ENCODE assay signal across 9 mouse cellular contexts in the genomic region with DNA sequence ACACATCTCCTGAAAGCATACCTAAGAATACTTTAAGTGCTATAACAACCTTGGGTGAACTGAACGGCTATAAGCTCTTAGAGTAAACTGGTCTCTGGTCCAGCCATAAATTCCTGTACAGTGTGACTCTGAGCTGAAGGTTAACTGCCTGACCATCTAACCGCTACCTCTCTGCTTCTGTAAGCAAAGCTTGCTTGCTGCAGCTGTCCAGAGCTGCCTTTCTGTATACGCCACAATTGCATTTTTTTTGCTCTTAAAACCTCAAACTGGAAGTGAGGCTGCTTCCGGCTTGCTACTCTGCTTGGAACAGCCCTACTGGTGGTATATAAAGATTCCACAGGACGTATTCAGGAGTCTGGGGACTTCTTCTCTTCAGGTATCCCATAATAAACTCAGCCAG. TPM values are rescaled to one million over a fixed set of nuclear protein-coding genes. Genes with fewer than 3 reads are reported as not detected.
DNase-seq lines count a peak whose midpoint lies in the region; ATAC-seq and TF ChIP-seq lines count a peak whose summit lies in the region.
"Had no signal": no experiment of that assay in that cellular context is flagged by ENCODE, and none has a peak within 500 bp of the region (broad histone marks: within the 10 kb centered on the region; RNA-seq: fewer than 3 reads in every experiment).

No protein-coding gene starts in this region.

- no peaks in the 10 kb centered on the region for H3K27me3 ChIP-seq in heart, adult 2 months (ENCODE audit: control insufficient read depth, insufficient read depth, low read length)
- no peaks in the 10 kb centered on the region for H3K27me3 ChIP-seq in lung, embryonic 15.5 days
- no peaks in the 10 kb centered on the region for H3K27me3 ChIP-seq in intestine, embryonic 14.5 days (replicated peaks; ENCODE audit: control insufficient read depth, insufficient read depth, low read length)

- no peaks in the 10 kb centered on the region for H3K9me3 ChIP-seq in lung, embryonic 15.5 days
- no peaks in the 10 kb centered on the region for H3K9me3 ChIP-seq in intestine, embryonic 14.5 days (ENCODE audit: control insufficient read depth, low read length)

- H3K79me2 ChIP-seq in heart, adult 2 months (replicated peaks; ENCODE audit: control insufficient read depth, insufficient read depth, low read length), result peaks cover 3% of the 10 kb centered on the region

- 0 out of 2 replicates have a peak overlapping the region, but pooled peaks have one; percentile 88 for H3K4me2 ChIP-seq in lung, embryonic 15.5 days
- peak overlapping the region; percentile 84; the same call in 1 of the 2 replicates for H3K4me2 ChIP-seq in intestine, embryonic 14.5 days (ENCODE audit: low read length)

- WGBS in heart, adult 2 months, result 75% methylated on average over 5 of the region's 5 CpGs
- WGBS in lung, embryonic 15.5 days, result 61% methylated on average over 5 of the region's 5 CpGs
- 65% methylated on average over 5 of the region's 5 CpGs for WGBS in lung, adult 2 months
- WGBS in intestine, embryonic 14.5 days, result 57% methylated on average over 5 of the region's 5 CpGs

- no peak overlapping the region for H3K4me3 ChIP-seq in heart, adult 2 months
- no peak overlapping the region for H3K4me3 ChIP-seq in lung, embryonic 15.5 days
- H3K4me3 ChIP-seq in lung, adult 2 months (replicated peaks; ENCODE audit: extremely low read depth, low read depth, low read length), result no peak overlapping the region
- H3K4me3 ChIP-seq in intestine, embryonic 14.5 days (ENCODE audit: low read depth, low read length), result no peak overlapping the region

- H3K4me1 ChIP-seq in heart, adult 2 months (ENCODE audit: control insufficient read depth, insufficient read depth, low read length), result peaks cover 5% of the 10 kb centered on the region; the same call in 1 of the 2 replicates
- H3K4me1 ChIP-seq in lung, embryonic 15.5 days, result peaks cover 35% of the 10 kb centered on the region
- H3K4me1 ChIP-seq in lung, adult 2 months (ENCODE audit: control insufficient read depth, insufficient read depth, low read length), result peaks cover 8% of the 10 kb centered on the region; the same call in 1 of the 2 replicates
- H3K4me1 ChIP-seq in intestine, embryonic 14.5 days (replicated peaks; ENCODE audit: control insufficient read depth, insufficient read depth, low read length), result peaks cover 42% of the 10 kb centered on the region

- H3K27ac ChIP-seq in heart, adult 2 months, result peak overlapping the region; percentile 55
- peak overlapping the region; percentile 97 for H3K27ac ChIP-seq in lung, embryonic 15.5 days
- H3K27ac ChIP-seq in intestine, embryonic 14.5 days (ENCODE audit: low read depth), result peak overlapping the region; percentile 96

- no peak overlapping the region for H3K9ac ChIP-seq in heart, adult 2 months (ENCODE audit: low read depth, low read length)
- H3K9ac ChIP-seq in lung, embryonic 15.5 days, result no peak overlapping the region
- no peak overlapping the region for H3K9ac ChIP-seq in intestine, embryonic 14.5 days (ENCODE audit: low read length)

- no peak for TF ChIP-seq EP300 in heart, adult 2 months (IDR thresholded peaks at IDR 0.05; ENCODE audit: insufficient read depth, low read depth, low read length)

- no peak for ATAC-seq in lung, embryonic 15.5 days (ENCODE audit: borderline replicate concordance, extremely low read depth, low FRiP score, low TSS enrichment)
- ATAC-seq in intestine, embryonic 14.5 days (replicated peaks; ENCODE audit: low FRiP score, low TSS enrichment, low read depth), result no peak

- TF ChIP-seq CTCF in heart, adult 2 months (IDR thresholded peaks at IDR 0.05), result no peak
- TF ChIP-seq CTCF in lung, adult 2 months (IDR thresholded peaks at IDR 0.05; ENCODE audit: insufficient read depth, low read length), result no peak

- intact Hi-C loops in heart, adult 2 months (cut with DNase I), result loop anchor here (1.0 to 10.0 kb wide), 3 partner anchors 37 to 378 kb away; a partner anchor contains a TSS
- intact Hi-C loops in heart, postnatal 36 days (cut with DNase I), result loop anchor here (1.0 kb wide), 1 partner anchor 54 kb away; no protein-coding TSS in a partner anchor
- intact Hi-C loops in left cerebral cortex, postnatal 36 days (cut with DNase I), result loop anchor here (2.0 to 10.0 kb wide), 3 partner anchors 35 to 228 kb away; a partner anchor contains a TSS

- H3K36me3 ChIP-seq in heart, adult 2 months (ENCODE audit: control insufficient read depth, insufficient read depth, low read length), result no peaks in the 10 kb centered on the region
- H3K36me3 ChIP-seq in lung, embryonic 15.5 days, result peaks cover 32% of the 10 kb centered on the region
- H3K36me3 ChIP-seq in intestine, embryonic 14.5 days (ENCODE audit: control insufficient read depth, insufficient read depth, low read length), result peaks cover 27% of the 10 kb centered on the region

- no peak for TF ChIP-seq POLR2A in heart, adult 2 months (IDR thresholded peaks at IDR 0.05; ENCODE audit: insufficient read depth, low read depth, low read length)
- TF ChIP-seq POLR2A in lung, adult 2 months (IDR thresholded peaks at IDR 0.05; ENCODE audit: borderline replicate concordance, extremely low read depth, low read depth, low read length), result no peak

- peak in 1 of 2 experiments; percentile 16 for DNase-seq in heart, adult 2 months
- DNase-seq in heart, postnatal 36 days, result no peak
- DNase-seq in lung, adult 2 months, result no peak
- DNase-seq in intestine, embryonic 14.5 days (ENCODE audit: low spot score), result no peak
- peak; percentile 26 to 68 for DNase-seq in thymus, adult 18-20 months
- DNase-seq in left cerebral cortex, postnatal 36 days (ENCODE audit: low spot score in 2 of 2), result no peak
- DNase-seq in adrenal gland, adult 2 months, result no peak

RNA-seq across cellular contexts. Expression of a gene that starts 0.8 kb away (rescaled TPM):
- 1 to 10 TPM; 3.0 to 3.2 TPM for total RNA-seq in heart, adult 2 months (2021)
- polyA plus RNA-seq in heart, adult 2 months (2012; rRNA removed), result 6.4 and 10.1 TPM in 2 replicates
- total RNA-seq in heart, postnatal 36 days (2021), result 1 to 10 TPM; 2.0 to 2.6 TPM
- polyA plus RNA-seq in lung, embryonic 15.5 days (2015; fragmentation: Nextera tagmentation; extraction: Ambion mirVana), result 3.4 and 4.3 TPM in 2 replicates
- polyA plus RNA-seq in lung, adult 2 months (2012; rRNA removed), result 6.3 and 8.1 TPM in 2 replicates
- polyA plus RNA-seq in intestine, embryonic 14.5 days (2014; fragmentation: Nextera tagmentation; extraction: Ambion mirVana), result 5.8 and 5.9 TPM in 2 replicates
- 100 to 1,000 TPM; 514 to 593 TPM for total RNA-seq in left cerebral cortex, postnatal 36 days (2021)
- total RNA-seq in adrenal gland, adult 2 months (2021), result 1 to 10 TPM; 5.6 to 5.7 TPM
- polyA plus RNA-seq in adrenal gland, adult 2 months (2012; rRNA removed), result 7.2 and 8.5 TPM in 2 replicates

RNA-seq across cellular contexts. Expression of a gene that starts 2.9 kb away (rescaled TPM):
- total RNA-seq in heart, adult 2 months (2021), result 1 to 10 TPM; 6.5 to 8.2 TPM
- 3.9 and 5.0 TPM in 2 replicates for polyA plus RNA-seq in heart, adult 2 months (2012; rRNA removed)
- total RNA-seq in heart, postnatal 36 days (2021), result 1 to 10 TPM; 8.0 to 8.5 TPM
- 13.2 and 13.4 TPM in 2 replicates for polyA plus RNA-seq in lung, embryonic 15.5 days (2015; fragmentation: Nextera tagmentation; extraction: Ambion mirVana)
- 16.5 and 21.6 TPM in 2 replicates for polyA plus RNA-seq in lung, adult 2 months (2012; rRNA removed)
- polyA plus RNA-seq in intestine, embryonic 14.5 days (2014; fragmentation: Nextera tagmentation; extraction: Ambion mirVana), result 3.1 and 4.3 TPM in 2 replicates
- total RNA-seq in left cerebral cortex, postnatal 36 days (2021), result 10 to 100 TPM; 15.5 to 16.6 TPM
- total RNA-seq in adrenal gland, adult 2 months (2021), result 10 to 100 TPM; 14.1 to 19.4 TPM
- polyA plus RNA-seq in adrenal gland, adult 2 months (2012; rRNA removed), result 52.3 and 57.6 TPM in 2 replicates

RNA-seq across cellular contexts. Expression of a gene that starts 8.9 kb away (rescaled TPM):
- 10 to 100 TPM; 82.3 to 83.4 TPM for total RNA-seq in heart, adult 2 months (2021)
- 148 and 178 TPM in 2 replicates for polyA plus RNA-seq in heart, adult 2 months (2012; rRNA removed)
- 10 to 100 TPM; 83.3 to 97.3 TPM for total RNA-seq in heart, postnatal 36 days (2021)
- 512 and 523 TPM in 2 replicates for polyA plus RNA-seq in lung, embryonic 15.5 days (2015; fragmentation: Nextera tagmentation; extraction: Ambion mirVana)
- polyA plus RNA-seq in lung, adult 2 months (2012; rRNA removed), result 245 and 304 TPM in 2 replicates
- 458 and 500 TPM in 2 replicates for polyA plus RNA-seq in intestine, embryonic 14.5 days (2014; fragmentation: Nextera tagmentation; extraction: Ambion mirVana)
- total RNA-seq in left cerebral cortex, postnatal 36 days (2021), result 100 to 1,000 TPM; 189 to 214 TPM
- 100 to 1,000 TPM; 192 to 200 TPM for total RNA-seq in adrenal gland, adult 2 months (2021)
- 164 and 180 TPM in 2 replicates for polyA plus RNA-seq in adrenal gland, adult 2 months (2012; rRNA removed)

RNA-seq across cellular contexts. Expression of a gene that starts 12.0 kb away (rescaled TPM):
- not detected for total RNA-seq in heart, adult 2 months (2021)
- 2.1 and 3.2 TPM in 2 replicates for polyA plus RNA-seq in heart, adult 2 months (2012; rRNA removed)
- not detected for total RNA-seq in heart, postnatal 36 days (2021)
- polyA plus RNA-seq in lung, embryonic 15.5 days (2015; fragmentation: Nextera tagmentation; extraction: Ambion mirVana), result 0.70 and 0.75 TPM in 2 replicates
- 1.2 TPM in 1 of 2 replicates, not detected in the other for polyA plus RNA-seq in lung, adult 2 months (2012; rRNA removed)
- polyA plus RNA-seq in intestine, embryonic 14.5 days (2014; fragmentation: Nextera tagmentation; extraction: Ambion mirVana), result 0.39 and 0.88 TPM in 2 replicates
- not detected for total RNA-seq in left cerebral cortex, postnatal 36 days (2021)
- total RNA-seq in adrenal gland, adult 2 months (2021), result not detected
- 0.31 and 1.3 TPM in 2 replicates for polyA plus RNA-seq in adrenal gland, adult 2 months (2012; rRNA removed)
- total RNA-seq: gastrocnemius, adult 8-10 months had no signal

RNA-seq across cellular contexts. Expression of a gene that starts 27.5 kb away (rescaled TPM):
- total RNA-seq in heart, adult 2 months (2021), result under 1 TPM in 1 of 2 experiments, not detected in 1; 0.23 TPM
- 0.12 TPM in 1 of 2 replicates, not detected in the other for polyA plus RNA-seq in heart, adult 2 months (2012; rRNA removed)
- under 1 TPM in 1 of 2 experiments, not detected in 1; 0.19 TPM for total RNA-seq in heart, postnatal 36 days (2021)
- polyA plus RNA-seq in lung, embryonic 15.5 days (2015; fragmentation: Nextera tagmentation; extraction: Ambion mirVana), result 0.11 and 0.21 TPM in 2 replicates
- 1.0 and 1.1 TPM in 2 replicates for polyA plus RNA-seq in lung, adult 2 months (2012; rRNA removed)
- polyA plus RNA-seq in intestine, embryonic 14.5 days (2014; fragmentation: Nextera tagmentation; extraction: Ambion mirVana), result 0.81 and 0.85 TPM in 2 replicates
- 1 to 10 TPM in 1 of 2 experiments, under 1 TPM in 1; 0.44 to 1.1 TPM for total RNA-seq in left cerebral cortex, postnatal 36 days (2021)
- total RNA-seq in adrenal gland, adult 2 months (2021), result under 1 TPM; 0.26 to 0.35 TPM
- polyA plus RNA-seq in adrenal gland, adult 2 months (2012; rRNA removed), result 0.18 and 0.33 TPM in 2 replicates

Comparison
In these comparisons a context has a peak if more than half of its experiments do, and no peak if none do; other contexts are left out.
1. DNase-seq: peak in thymus, adult 18-20 months (2 of 2); none in heart, postnatal 36 days (0 of 2), lung, adult 2 months (single experiment), intestine, embryonic 14.5 days (single experiment), left cerebral cortex, postnatal 36 days (0 of 2) and adrenal gland, adult 2 months (single experiment).
2. Peak in every context shown above with its lines, with median percentiles within 50 percentile points of each other: H3K27ac ChIP-seq.